Mouse (Mus musculus) CH12.LX (cell line): ENCODE data around the gene Cbfa2t3. TPM values are rescaled to one million over a fixed set of nuclear protein-coding genes. Genes with fewer than 3 reads are reported as not detected.

Experiments used
- DNase-seq: peaks from one replicate; pipeline ENCODE4 v3.0.0-alpha.2; 2013; ENCODE audit errors: extremely low read depth
- H3K27ac ChIP-seq: 2 replicates; pipeline ENCODE4 v1.5.1; 2012; ENCODE audit warnings: low read depth, mild to moderate bottlenecking, control low read depth, moderate library complexity; ENCODE audit not compliant: insufficient read depth
- H3K27me3 ChIP-seq: replicated peaks from 2 replicates; pipeline ENCODE3; 2012; ENCODE audit warnings: inconsistent platforms
- H3K36me3 ChIP-seq, 2 experiments: replicated peaks in 1 of 2; 2 replicates each; pipeline versions ENCODE3 to v1.6.1; 2012; ENCODE audit warnings: inconsistent platforms in 1 of 2, low read length in 1 of 2, mild to moderate bottlenecking in 1 of 2, mixed read lengths in 1 of 2, moderate library complexity in 1 of 2; ENCODE audit not compliant: control insufficient read depth in 1 of 2, insufficient read depth in 1 of 2
- H3K4me1 ChIP-seq, 2 experiments: 2 replicates each; pipeline ENCODE4 v1.6.1; 2012; ENCODE audit warnings: inconsistent platforms in 1 of 2, moderate library complexity in 1 of 2; ENCODE audit not compliant: insufficient read depth in 2 of 2, control insufficient read depth in 1 of 2
- H3K4me2 ChIP-seq: 2 replicates; pipeline ENCODE4 v1.6.1; 2012; ENCODE audit warnings: low read depth, mild to moderate bottlenecking, control low read depth; ENCODE audit not compliant: poor library complexity, insufficient read depth, severe bottlenecking
- H3K4me3 ChIP-seq, 3 experiments: fragments of 150-350 bp in 1 of 3; sonication (generic) in 1 of 3; replicated peaks in 1 of 3; 2 replicates each; pipeline versions ENCODE3 to v1.5.1; 2011 to 2012; ENCODE audit warnings: low read depth in 2 of 3, low read length in 2 of 3, mild to moderate bottlenecking in 2 of 3, moderate library complexity in 2 of 3, control low read depth in 1 of 3, improper control_type of control experiment in 1 of 3, inconsistent platforms in 1 of 3, mixed read lengths in 1 of 3; ENCODE audit not compliant: poor library complexity in 1 of 3
- H3K79me2 ChIP-seq: replicated peaks from 2 replicates; pipeline ENCODE4 v1.6.1; 2012; ENCODE audit warnings: mild to moderate bottlenecking, moderate library complexity; ENCODE audit not compliant: control insufficient read depth, poor library complexity, insufficient read depth, severe bottlenecking; ENCODE audit errors: extremely low read depth
- H3K9ac ChIP-seq: 2 replicates; pipeline ENCODE4 v1.6.1; 2012; ENCODE audit warnings: low read depth, mild to moderate bottlenecking, control low read depth, moderate library complexity; ENCODE audit not compliant: insufficient read depth
- H3K9me3 ChIP-seq: replicated peaks from 2 replicates; pipeline ENCODE3; 2012; ENCODE audit warnings: low read length, inconsistent platforms, mixed read lengths
- BHLHE40 ChIP-seq: IDR thresholded peaks from 2 replicates; pipeline ENCODE4 v1.6.1; 2011; ENCODE audit warnings: mild to moderate bottlenecking, low read depth, low read length, improper control_type of control experiment
- CHD1 ChIP-seq: IDR thresholded peaks from 2 replicates; pipeline ENCODE4 v1.6.1; 2012; ENCODE audit warnings: low read depth, low read length, improper control_type of control experiment, inconsistent platforms
- CHD2 ChIP-seq: IDR thresholded peaks from 2 replicates; pipeline ENCODE4 v1.6.1; 2011; ENCODE audit warnings: low read length, improper control_type of control experiment
- E2F4 ChIP-seq: IDR thresholded peaks from 2 replicates; pipeline ENCODE4 v1.6.1; 2011; ENCODE audit warnings: low read depth, low read length, improper control_type of control experiment; ENCODE audit not compliant: insufficient replicate concordance
- EP300 ChIP-seq: IDR thresholded peaks from 2 replicates; pipeline ENCODE4 v1.6.1; 2011; ENCODE audit warnings: low read length, improper control_type of control experiment
- ETS1 ChIP-seq: conservative IDR thresholded peaks from 2 replicates; pipeline ENCODE4 v1.6.1; 2012; ENCODE audit warnings: low read depth, mild to moderate bottlenecking, inconsistent platforms, low read length, improper control_type of control experiment, moderate library complexity
- GABPA ChIP-seq: IDR thresholded peaks from 2 replicates; pipeline ENCODE4 v1.6.1; 2012; ENCODE audit warnings: low read depth, low read length, improper control_type of control experiment, inconsistent platforms; ENCODE audit not compliant: insufficient replicate concordance
- HCFC1 ChIP-seq: IDR thresholded peaks from 2 replicates; pipeline ENCODE4 v1.6.1; 2012; ENCODE audit warnings: low read depth, mild to moderate bottlenecking, inconsistent platforms, low read length, improper control_type of control experiment
- JUN ChIP-seq: IDR thresholded peaks from 2 replicates; pipeline ENCODE4 v1.6.1; 2011; ENCODE audit warnings: low read depth, mild to moderate bottlenecking, low read length, improper control_type of control experiment, moderate library complexity; ENCODE audit not compliant: insufficient read depth
- KAT2A ChIP-seq: IDR thresholded peaks from 2 replicates; pipeline ENCODE4 v1.6.1; 2012; ENCODE audit warnings: low read length, improper control_type of control experiment, inconsistent platforms; ENCODE audit not compliant: insufficient replicate concordance
- MAFK ChIP-seq: IDR thresholded peaks from 2 replicates; pipeline ENCODE4 v1.6.1; 2011; ENCODE audit warnings: low read length, improper control_type of control experiment; ENCODE audit not compliant: insufficient replicate concordance
- MAX ChIP-seq: IDR thresholded peaks from 2 replicates; pipeline ENCODE4 v1.6.1; 2011; ENCODE audit warnings: low read length, improper control_type of control experiment
- MAZ ChIP-seq: IDR thresholded peaks from 2 replicates; pipeline ENCODE4 v1.6.1; 2012; ENCODE audit warnings: low read depth, mild to moderate bottlenecking, inconsistent platforms, low read length, improper control_type of control experiment, moderate library complexity
- MEF2A ChIP-seq: IDR thresholded peaks from 2 replicates; pipeline ENCODE4 v1.6.1; 2014; ENCODE audit warnings: low read depth, mild to moderate bottlenecking, inconsistent platforms, low read length, improper control_type of control experiment, borderline replicate concordance
- MXI1 ChIP-seq: IDR thresholded peaks from 2 replicates; pipeline ENCODE4 v1.6.1; 2011; ENCODE audit warnings: mild to moderate bottlenecking, low read depth, low read length, improper control_type of control experiment
- NELFE ChIP-seq: IDR thresholded peaks from 2 replicates; pipeline ENCODE4 v1.6.1; 2011; ENCODE audit warnings: low read depth, low read length, improper control_type of control experiment
- POLR2AphosphoS2 ChIP-seq: IDR thresholded peaks from 2 replicates; pipeline ENCODE4 v1.6.1; 2011; ENCODE audit warnings: low read depth, low read length, improper control_type of control experiment
- RAD21 ChIP-seq: IDR thresholded peaks from 2 replicates; pipeline ENCODE4 v1.6.1; 2011; ENCODE audit warnings: low read depth, mild to moderate bottlenecking, low read length, improper control_type of control experiment, moderate library complexity
- RCOR1 ChIP-seq: conservative IDR thresholded peaks from 2 replicates; pipeline ENCODE4 v1.6.1; 2012; ENCODE audit warnings: low read depth, mild to moderate bottlenecking, inconsistent platforms, low read length, improper control_type of control experiment
- SIN3A ChIP-seq: IDR thresholded peaks from 2 replicates; pipeline ENCODE4 v1.6.1; 2012; ENCODE audit warnings: low read length, improper control_type of control experiment, inconsistent platforms
- SMC3 ChIP-seq: IDR thresholded peaks from 2 replicates; pipeline ENCODE4 v1.6.1; 2011; ENCODE audit warnings: low read depth, low read length, improper control_type of control experiment
- TBP ChIP-seq: conservative IDR thresholded peaks from 2 replicates; pipeline ENCODE4 v1.6.1; 2011; ENCODE audit warnings: low read depth, low read length, improper control_type of control experiment
- USF1 ChIP-seq: IDR thresholded peaks from 2 replicates; pipeline ENCODE4 v1.6.1; 2014; ENCODE audit warnings: low read depth, mild to moderate bottlenecking, inconsistent platforms, low read length, improper control_type of control experiment
- ZC3H11A ChIP-seq: IDR thresholded peaks from 2 replicates; pipeline ENCODE4 v1.6.1; 2012; ENCODE audit warnings: low read depth, mild to moderate bottlenecking, inconsistent platforms, low read length, improper control_type of control experiment
- ZMIZ1 ChIP-seq: IDR thresholded peaks from 2 replicates; pipeline ENCODE4 v1.6.1; 2012; ENCODE audit warnings: low read depth, mild to moderate bottlenecking, inconsistent platforms, low read length, improper control_type of control experiment
- dilution Hi-C: fragments of 300-500 bp; cut with MboI; formaldehyde crosslinking; loops from 2 replicates; pipeline ENCODE4 v1.14.3; 2020; ENCODE audit warnings: low sequenced_read_pairs; ENCODE audit not compliant: extremely low pct_unique_long_range_greater_than_20kb, extremely low pct_ligation_motif_present
- in situ Hi-C: fragments of 300-500 bp; cut with MboI; formaldehyde crosslinking; loops from 3 replicates; pipeline ENCODE4 v1.14.3; 2019; ENCODE audit warnings: low sequenced_read_pairs, low pct_ligation_motif_present, low pct_unique_long_range_greater_than_20kb, mixed read lengths
- polyA plus RNA-seq: library from polyadenylated mRNA; unstranded; fragments of >175 nt; gene quantifications from 2 replicates; pipeline ENCODE4 v1.2.1, GENCODE M21; 2012; ENCODE audit warnings: low read depth; ENCODE audit not compliant: insufficient read length
- total RNA-seq, 2 experiments: library from RNA; depleted of rRNA; stranded (reverse); fragments of 300-350 nt in 1 of 2; fragments of >200 nt in 1 of 2; gene quantifications; 2 replicates each; pipeline ENCODE4 v1.2.3; 2012 to 2014

Cbfa2t3 gene
- total and polyA plus RNA-seq, 3 experiments = 0.47 to 22.6 (median 2.1) TPM

DNA sequence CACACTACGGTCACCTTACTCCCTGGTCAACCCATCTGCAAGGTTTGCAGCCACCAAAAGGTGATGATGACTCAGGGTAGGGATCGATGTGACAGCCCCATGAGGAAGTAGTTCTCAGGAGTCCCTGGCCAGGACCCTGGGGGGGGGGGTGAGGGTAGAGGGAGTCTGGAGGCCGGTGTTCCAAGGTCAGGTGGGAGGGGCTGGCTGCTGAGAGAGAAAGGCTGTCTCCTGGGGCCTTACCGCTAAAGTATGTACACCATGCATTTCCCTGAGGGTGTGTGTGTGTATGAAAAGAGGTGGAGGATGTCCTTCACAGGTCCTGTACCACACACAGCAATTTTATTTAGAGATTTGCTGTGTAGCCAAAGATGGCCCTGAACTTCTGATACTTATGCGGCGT lies 46.3 kb downstream of the Cbfa2t3 start:
- TF ChIP-seq E2F4 (no peak), POLR2AphosphoS2 (no peak), BHLHE40 (no peak), NELFE (no peak), MAX (no peak), CHD1 (no peak), MAZ (no peak), CHD2 (no peak), ZC3H11A (no peak), USF1 (no peak), KAT2A (no peak), JUN (no peak), GABPA (no peak), RAD21 (no peak), MAFK (no peak)
- no peak overlapping the region for H3K4me3 ChIP-seq
- no peak overlapping the region for H3K27ac ChIP-seq
- no peaks in the 10 kb centered on the region for H3K9me3 ChIP-seq
- no peaks in the 10 kb centered on the region; the same call in 1 of the 2 replicates for H3K79me2 ChIP-seq
- peaks cover 11 to 46% of the 10 kb centered on the region in 2 experiments for H3K4me1 ChIP-seq
- H3K27me3 ChIP-seq = no peaks in the 10 kb centered on the region
- H3K36me3 ChIP-seq = peaks cover 35 to 100% of the 10 kb centered on the region in 2 experiments
- H3K4me2 ChIP-seq = no peak overlapping the region
- in situ Hi-C loops = no loop called here
- dilution Hi-C loops = no loop called here
- no peak overlapping the region for H3K9ac ChIP-seq
- DNase-seq = no peak

DNA sequence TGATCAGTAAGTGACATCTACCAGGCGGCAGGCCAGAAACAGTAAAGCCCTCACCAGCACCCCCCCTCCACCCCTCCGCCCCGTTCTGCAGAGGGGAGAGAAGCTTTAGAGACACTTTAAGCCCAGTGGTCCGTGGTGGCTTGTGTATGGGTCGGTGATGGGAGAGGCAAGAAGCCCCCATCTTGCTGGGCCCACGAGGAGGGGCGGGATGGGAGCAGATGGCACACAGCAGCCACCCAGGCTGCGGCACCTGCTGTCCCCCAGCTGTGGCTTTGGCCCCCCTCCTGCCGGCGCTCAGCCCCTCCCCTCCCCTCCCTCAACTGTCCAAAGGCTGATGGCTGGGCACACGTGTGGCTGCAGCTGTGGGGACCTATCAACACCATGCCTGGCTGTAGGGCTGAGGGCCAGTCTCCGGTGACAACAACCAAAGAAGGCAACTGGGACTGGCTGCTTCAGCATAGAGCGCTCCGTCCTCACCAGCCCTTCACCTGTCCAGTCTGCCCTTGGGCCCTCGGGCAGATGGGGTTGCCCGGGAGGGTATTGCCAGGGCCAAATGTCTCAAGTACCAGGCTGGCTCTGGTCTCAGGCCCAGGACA lies 47.5 kb downstream of the Cbfa2t3 start:
- Histone ChIP-seq H3K4me3 (no peak overlapping the region), H3K4me1 (peaks cover 11 to 54% of the 10 kb centered on the region in 2 experiments), H3K9ac (no peak overlapping the region), H3K4me2 (no peak overlapping the region), H3K27me3 (no peaks in the 10 kb centered on the region), H3K27ac (no peak overlapping the region), H3K79me2 (no peaks in the 10 kb centered on the region; the same call in 1 of the 2 replicates), H3K9me3 (no peaks in the 10 kb centered on the region), H3K36me3 (peaks cover 45 to 98% of the 10 kb centered on the region in 2 experiments)
- dilution Hi-C loops (no loop called here), in situ Hi-C loops (no loop called here)
- no peak for DNase-seq
- no peak for TF ChIP-seq EP300
- TF ChIP-seq HCFC1 = no peak
- no peak for TF ChIP-seq MEF2A
- no peak for TF ChIP-seq MAX
- TF ChIP-seq JUN = no peak
- TF ChIP-seq USF1 = no peak
- no peak for TF ChIP-seq ZC3H11A
- no peak for TF ChIP-seq ETS1
- TF ChIP-seq SIN3A = no peak
- TF ChIP-seq RCOR1 = no peak
- TF ChIP-seq SMC3 = no peak
- TF ChIP-seq MAZ = no peak
- TF ChIP-seq BHLHE40 = no peak
- TF ChIP-seq KAT2A = no peak
- TF ChIP-seq ZMIZ1 = no peak
- no peak for TF ChIP-seq TBP
- TF ChIP-seq MXI1 = no peak
- TF ChIP-seq E2F4 = no peak
- no peak for TF ChIP-seq RAD21
- TF ChIP-seq MAFK = no peak
